Mouse (Mus musculus) cortical plate, adult 2 months (tissue): ENCODE results near the gene Ddo.

Experiments
- CTCF ChIP-seq: fragments of 200-500 bp; IDR thresholded peaks from 2 replicates; pipeline ENCODE4 v1.5.1; 2011; ENCODE audit warnings: mild to moderate bottlenecking, control low read depth, low read length; ENCODE audit not compliant: insufficient read depth; ENCODE audit errors: extremely low read depth
- POLR2A ChIP-seq: fragments of 200-500 bp; IDR thresholded peaks from 2 replicates; pipeline ENCODE4 v1.6.1; 2011; ENCODE audit warnings: mild to moderate bottlenecking, low read length, control low read depth; ENCODE audit not compliant: insufficient read depth; ENCODE audit errors: extremely low read depth

DNA sequence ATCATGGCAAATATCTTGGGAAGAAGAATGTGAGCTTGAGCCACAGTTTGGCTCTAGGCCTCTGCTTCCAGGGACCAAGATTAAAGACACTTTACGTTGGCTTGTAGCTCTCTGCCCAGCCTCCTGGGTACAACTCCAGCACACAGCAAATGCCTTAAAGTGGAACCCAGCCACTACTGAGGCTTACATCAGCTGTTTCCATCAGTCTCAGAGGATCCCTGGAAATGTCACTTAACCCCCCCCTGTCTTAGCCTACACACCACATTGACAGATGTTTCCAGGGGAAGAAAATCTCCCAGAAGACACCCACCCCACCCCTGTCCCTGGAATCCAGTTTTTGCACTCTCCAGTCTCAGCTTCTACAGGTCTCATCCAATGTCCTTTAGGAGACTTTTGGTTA, 37.1 kb downstream of the Ddo start:
- TF ChIP-seq POLR2A (no peak), CTCF (no peak)
